ENCODE assay signal across 26 mouse cellular contexts in the genomic region with DNA sequence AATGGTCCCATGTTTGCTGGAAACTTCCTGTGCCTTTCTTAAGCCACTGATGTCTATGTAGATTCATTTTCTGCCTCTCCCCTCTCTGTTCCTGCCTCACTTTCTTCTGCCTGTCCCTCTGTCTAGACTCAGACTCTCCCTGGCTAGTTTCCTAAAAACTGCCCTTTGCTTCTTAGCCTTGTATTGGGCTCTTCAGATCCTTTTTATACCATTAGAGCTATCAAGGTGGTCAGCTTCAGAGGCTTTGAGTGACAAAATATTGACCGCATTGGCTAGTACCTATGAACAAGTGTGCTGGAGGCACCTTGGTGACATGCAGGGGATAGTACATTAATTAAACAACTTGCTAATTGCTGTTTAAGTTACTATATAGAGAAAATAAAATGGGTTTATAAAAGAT. TPM values are rescaled to one million over a fixed set of nuclear protein-coding genes. Genes with fewer than 3 reads are reported as not detected.
A peak's percentile ranks its signal among the peaks of the same experiment; 100 is the strongest.
DNase-seq lines count a peak whose midpoint lies in the region; ATAC-seq lines count a peak whose summit lies in the region.
"Had no signal": no experiment of that assay in that cellular context is flagged by ENCODE, and none has a peak within 500 bp of the region (broad histone marks: within the 10 kb centered on the region; RNA-seq: fewer than 3 reads in every experiment).

No protein-coding gene starts in this region.

- peak overlapping the region; percentile 22; the same call in 1 of the 2 replicates for H3K9ac ChIP-seq in hindbrain, embryonic 14.5 days
- H3K9ac ChIP-seq in forebrain, embryonic 12.5 days = peak overlapping the region; percentile 99
- H3K9ac ChIP-seq in midbrain, embryonic 12.5 days (replicated peaks) = peak overlapping the region; percentile 28; the same call in 1 of the 2 replicates
- H3K9ac ChIP-seq: liver, embryonic 15.5 days; lung, embryonic 15.5 days; neural tube, embryonic 15.5 days had no signal

- peaks cover 96% of the 10 kb centered on the region for H3K27me3 ChIP-seq in hindbrain, embryonic 14.5 days (ENCODE audit: control insufficient read depth, insufficient read depth, low read length)
- peaks cover 100% of the 10 kb centered on the region for H3K27me3 ChIP-seq in hindbrain, embryonic 10.5 days (ENCODE audit: insufficient read depth, poor library complexity, severe bottlenecking)
- H3K27me3 ChIP-seq in forebrain, embryonic 12.5 days = peaks cover 61% of the 10 kb centered on the region
- H3K27me3 ChIP-seq in midbrain, embryonic 12.5 days = peaks cover 92% of the 10 kb centered on the region

- no peaks in the 10 kb centered on the region for H3K9me3 ChIP-seq in hindbrain, embryonic 14.5 days (ENCODE audit: control insufficient read depth, low read length)
- no peaks in the 10 kb centered on the region for H3K9me3 ChIP-seq in hindbrain, embryonic 10.5 days
- no peaks in the 10 kb centered on the region for H3K9me3 ChIP-seq in forebrain, embryonic 12.5 days
- H3K9me3 ChIP-seq in midbrain, embryonic 12.5 days = no peaks in the 10 kb centered on the region
- H3K9me3 ChIP-seq: G1E; limb, embryonic 10.5 days; liver, embryonic 15.5 days; lung, embryonic 15.5 days; neural tube, embryonic 15.5 days had no signal

- peak overlapping the region; percentile 48; the same call in 1 of the 2 replicates for H3K27ac ChIP-seq in hindbrain, embryonic 14.5 days
- no peak overlapping the region for H3K27ac ChIP-seq in hindbrain, embryonic 10.5 days
- H3K27ac ChIP-seq in forebrain, embryonic 12.5 days = peak overlapping the region; percentile 86
- H3K27ac ChIP-seq in midbrain, embryonic 12.5 days (replicated peaks) = peak overlapping the region; percentile 93
- H3K27ac ChIP-seq: layer of hippocampus, adult 2 months; limb, embryonic 10.5 days; liver, embryonic 15.5 days; lung, embryonic 15.5 days; neural tube, embryonic 15.5 days had no signal

- ATAC-seq in hindbrain, embryonic 14.5 days (ENCODE audit: low FRiP score) = no peak
- ATAC-seq in forebrain, embryonic 12.5 days (ENCODE audit: low FRiP score) = no peak
- no peak for ATAC-seq in midbrain, embryonic 12.5 days (ENCODE audit: low FRiP score, low read depth)
- ATAC-seq: intestine, embryonic 16.5 days; Patski had no signal

- WGBS in hindbrain, embryonic 14.5 days = 25% methylated on average over 1 of the region's 1 CpGs
- 14% methylated on average over 1 of the region's 1 CpGs for WGBS in hindbrain, embryonic 10.5 days
- WGBS in forebrain, embryonic 12.5 days = 24% methylated on average over 1 of the region's 1 CpGs
- WGBS in midbrain, embryonic 12.5 days = 12% methylated on average over 1 of the region's 1 CpGs

- peak overlapping the region; percentile 51 for H3K4me2 ChIP-seq in hindbrain, embryonic 14.5 days (replicated peaks)
- H3K4me2 ChIP-seq in forebrain, embryonic 12.5 days = peak overlapping the region; percentile 77
- H3K4me2 ChIP-seq in midbrain, embryonic 12.5 days (replicated peaks) = peak overlapping the region; percentile 68
- H3K4me2 ChIP-seq: heart, embryonic 11.5 days; liver, embryonic 15.5 days; lung, embryonic 15.5 days; neural tube, embryonic 15.5 days had no signal

- no peak for DNase-seq in hindbrain, embryonic 14.5 days (ENCODE audit: low spot score)
- no peak for DNase-seq in hindbrain, embryonic 10.5 days (ENCODE audit: low spot score)
- DNase-seq in heart, adult 11 months = no peak
- DNase-seq in cerebellum, postnatal 10 days = no peak
- no peak for DNase-seq in cerebellum, adult 9-10 months
- DNase-seq: adrenal gland, postnatal 36 days; cerebellum, adult 11 months; cerebellum, postnatal 14 days; kidney, adult 9 months; kidney, postnatal 25 days; liver; lung, postnatal 4 days; thymus, adult 2 months; thymus, postnatal 4 days had no signal

- H3K4me1 ChIP-seq in hindbrain, embryonic 14.5 days (replicated peaks; ENCODE audit: control insufficient read depth, insufficient read depth, low read length) = peaks cover 7% of the 10 kb centered on the region; the same call in 1 of the 2 replicates
- H3K4me1 ChIP-seq in hindbrain, embryonic 10.5 days (replicated peaks) = peaks cover 44% of the 10 kb centered on the region
- H3K4me1 ChIP-seq in forebrain, embryonic 12.5 days = peaks cover 58% of the 10 kb centered on the region
- peaks cover 45% of the 10 kb centered on the region for H3K4me1 ChIP-seq in midbrain, embryonic 12.5 days

- no peaks in the 10 kb centered on the region for H3K36me3 ChIP-seq in hindbrain, embryonic 14.5 days (replicated peaks; ENCODE audit: control insufficient read depth, insufficient read depth)
- no peaks in the 10 kb centered on the region for H3K36me3 ChIP-seq in hindbrain, embryonic 10.5 days
- H3K36me3 ChIP-seq in forebrain, embryonic 12.5 days (replicated peaks) = no peaks in the 10 kb centered on the region
- no peaks in the 10 kb centered on the region for H3K36me3 ChIP-seq in midbrain, embryonic 12.5 days
- H3K36me3 ChIP-seq: G1E; limb, embryonic 10.5 days; liver, embryonic 15.5 days; lung, embryonic 15.5 days; neural tube, embryonic 15.5 days had no signal

- no peak overlapping the region; the same call in 1 of the 2 replicates for H3K4me3 ChIP-seq in hindbrain, embryonic 14.5 days (replicated peaks; ENCODE audit: low read length)
- H3K4me3 ChIP-seq in hindbrain, embryonic 10.5 days = no peak overlapping the region
- H3K4me3 ChIP-seq in forebrain, embryonic 12.5 days (replicated peaks) = peak overlapping the region; percentile 30
- H3K4me3 ChIP-seq in midbrain, embryonic 12.5 days = peak overlapping the region; percentile 61
- H3K4me3 ChIP-seq: layer of hippocampus, adult 2 months; limb, embryonic 10.5 days; liver, embryonic 15.5 days; lung, embryonic 15.5 days; neural tube, embryonic 15.5 days had no signal

RNA-seq across cellular contexts. Expression of a gene that starts 4.5 kb away (rescaled TPM):
- polyA plus RNA-seq in hindbrain, embryonic 14.5 days (2014; fragmentation: Nextera tagmentation; extraction: Ambion mirVana) = 13.2 and 18.7 TPM in 2 replicates
- polyA plus RNA-seq in hindbrain, embryonic 10.5 days (2016; fragmentation: Nextera tagmentation; extraction: Ambion mirVana) = 17.4 and 26.4 TPM in 2 replicates
- 196 and 224 TPM in 2 replicates for polyA plus RNA-seq in forebrain, embryonic 12.5 days (2016; fragmentation: Nextera tagmentation; extraction: Ambion mirVana)
- polyA plus RNA-seq in midbrain, embryonic 12.5 days (2016; fragmentation: Nextera tagmentation; extraction: Ambion mirVana) = 110 and 133 TPM in 2 replicates
- polyA plus RNA-seq: heart, postnatal 0 days; lung, embryonic 15.5 days had no signal

RNA-seq across cellular contexts. Expression of a gene that starts 56.4 kb away (rescaled TPM):
- 16.7 TPM in 2 replicates for polyA plus RNA-seq in hindbrain, embryonic 14.5 days (2014; fragmentation: Nextera tagmentation; extraction: Ambion mirVana)
- polyA plus RNA-seq in hindbrain, embryonic 10.5 days (2016; fragmentation: Nextera tagmentation; extraction: Ambion mirVana) = 11.7 and 12.7 TPM in 2 replicates
- 23.4 and 30.3 TPM in 2 replicates for polyA plus RNA-seq in forebrain, embryonic 12.5 days (2016; fragmentation: Nextera tagmentation; extraction: Ambion mirVana)
- polyA plus RNA-seq in midbrain, embryonic 12.5 days (2016; fragmentation: Nextera tagmentation; extraction: Ambion mirVana) = 25.6 and 26.2 TPM in 2 replicates

Comparison
In these comparisons a context has a peak if more than half of its experiments do, and no peak if none do; other contexts are left out.
1. H3K4me3 ChIP-seq: peak in forebrain, embryonic 12.5 days (single experiment) and midbrain, embryonic 12.5 days (single experiment); none in hindbrain, embryonic 14.5 days (single experiment) and hindbrain, embryonic 10.5 days (single experiment).
2. H3K9ac ChIP-seq: peak in every context shown above with its lines; median percentile 99 in forebrain, embryonic 12.5 days; 28 in midbrain, embryonic 12.5 days; 22 in hindbrain, embryonic 14.5 days.
3. Peak in every context shown above with its lines, with median percentiles within 50 percentile points of each other: H3K4me2 ChIP-seq.